Mouse (Mus musculus): Measurements from ENCODE around the gene Pmfbp1.

- TF ChIP-seq CTCF (IDR thresholded peaks at IDR 0.05; ENCODE audit: extremely low read depth, insufficient read depth, low read length) (no peak), POLR2A (IDR thresholded peaks at IDR 0.05; ENCODE audit: extremely low read depth, insufficient read depth, low read length) (no peak)
Measured at GRCm38 (mm10) chr8:109542165-109542564, 48.3 kb downstream of the Pmfbp1 start.

Measured in cortical plate, adult 2 months (tissue).